Mouse (Mus musculus): Measurements from ENCODE around the gene Lrba. TPM values are rescaled to one million over a fixed set of nuclear protein-coding genes. Genes with fewer than 3 reads are reported as not detected.

Lrba gene
- total and polyA plus RNA-seq, 3 experiments: 9.7 to 24.3 (median 22.5) TPM

DNA sequence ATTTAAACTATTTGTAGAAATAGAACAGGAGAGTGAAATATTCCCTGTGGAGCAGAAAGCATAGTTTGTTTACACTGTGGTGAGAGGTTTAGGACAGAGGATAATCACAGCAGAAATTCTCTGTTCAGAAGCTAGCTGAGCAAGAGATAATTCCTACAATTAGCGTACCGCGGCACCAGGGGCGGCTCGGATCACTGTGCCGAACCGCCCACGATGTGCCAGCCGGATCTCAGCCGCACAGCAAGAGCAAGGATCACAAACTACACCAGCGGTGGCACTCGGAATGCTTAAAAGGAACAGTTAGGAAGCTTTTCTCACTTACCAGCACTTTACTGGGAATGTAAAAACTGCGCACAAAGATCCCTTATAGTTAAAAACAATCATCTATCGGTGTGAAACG lies 28.5 kb upstream of the Lrba start:
- Histone ChIP-seq H3K36me3 (ENCODE audit: control insufficient read depth, insufficient read depth, low read length) (no peaks in the 10 kb centered on the region), H3K4me3 (no peak overlapping the region), H3K79me2 (replicated peaks; ENCODE audit: control insufficient read depth, insufficient read depth, low read length) (no peaks in the 10 kb centered on the region), H3K9ac (ENCODE audit: low read depth, low read length) (no peak overlapping the region), H3K27me3 (ENCODE audit: control insufficient read depth, insufficient read depth, low read length) (no peaks in the 10 kb centered on the region), H3K27ac (no peak overlapping the region), H3K4me1 (ENCODE audit: control insufficient read depth, insufficient read depth, low read length) (no peaks in the 10 kb centered on the region)
- no peak for DNase-seq
- WGBS: 55% methylated on average over 15 of the region's 15 CpGs
- intact Hi-C loops (cut with DNase I): no loop called here
- TF ChIP-seq EP300 (IDR thresholded peaks at IDR 0.05; ENCODE audit: insufficient read depth, low read depth, low read length) (no peak), POLR2A (IDR thresholded peaks at IDR 0.05; ENCODE audit: insufficient read depth, low read depth, low read length) (no peak), CTCF (IDR thresholded peaks at IDR 0.05) (no peak)

- H3K9ac ChIP-seq (ENCODE audit: low read depth, low read length): no peak overlapping the region
- H3K36me3 ChIP-seq (ENCODE audit: control insufficient read depth, insufficient read depth, low read length): no peaks in the 10 kb centered on the region
- no peaks in the 10 kb centered on the region for H3K4me1 ChIP-seq (ENCODE audit: control insufficient read depth, insufficient read depth, low read length)
- TF ChIP-seq POLR2A (IDR thresholded peaks at IDR 0.05; ENCODE audit: insufficient read depth, low read depth, low read length) (no peak), EP300 (IDR thresholded peaks at IDR 0.05; ENCODE audit: insufficient read depth, low read depth, low read length) (no peak), CTCF (IDR thresholded peaks at IDR 0.05) (no peak)
- H3K4me3 ChIP-seq: no peak overlapping the region
- no peaks in the 10 kb centered on the region for H3K27me3 ChIP-seq (ENCODE audit: control insufficient read depth, insufficient read depth, low read length)
- WGBS: 46% methylated on average over 3 of the region's 3 CpGs
- no peak overlapping the region for H3K27ac ChIP-seq
- H3K79me2 ChIP-seq (replicated peaks; ENCODE audit: control insufficient read depth, insufficient read depth, low read length): no peaks in the 10 kb centered on the region
- intact Hi-C loops (cut with DNase I): no loop called here
- no peak for DNase-seq
These were observed 28.0 kb upstream of the Lrba start for GRCm38 (mm10) chr3:86196471-86196870.

DNA sequence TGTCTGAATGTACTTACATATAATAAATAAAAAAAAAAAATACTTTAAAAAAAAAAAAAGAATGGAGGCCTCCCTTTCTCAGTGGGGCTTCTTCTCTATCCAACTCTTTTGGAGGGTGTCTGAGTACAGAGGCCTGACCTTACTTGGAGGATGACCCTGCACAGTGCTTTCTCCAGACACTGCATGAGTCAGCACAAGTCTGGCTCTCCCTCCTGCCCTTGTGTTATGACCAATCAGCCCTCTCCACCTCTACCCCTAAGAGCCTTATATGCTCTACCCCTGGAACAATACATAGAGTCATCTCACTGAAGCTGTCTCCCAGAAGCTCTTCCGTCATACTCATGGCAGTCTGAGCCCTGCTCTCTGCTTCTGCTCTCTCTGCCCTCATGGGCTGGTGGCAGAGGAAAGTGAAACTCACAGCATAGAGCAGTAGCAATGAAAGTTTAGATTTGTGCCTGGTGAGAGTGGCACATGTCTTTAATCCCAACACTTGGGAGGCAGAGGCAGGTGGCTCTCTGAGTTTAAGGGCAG lies 22.8 kb upstream of the Lrba start:
- DNase-seq: no peak
- H3K36me3 ChIP-seq (ENCODE audit: control insufficient read depth, insufficient read depth, low read length): no peaks in the 10 kb centered on the region
- WGBS: 86% methylated on average over 1 of the region's 1 CpGs
- H3K4me3 ChIP-seq: no peak overlapping the region
- H3K4me1 ChIP-seq (ENCODE audit: control insufficient read depth, insufficient read depth, low read length): no peaks in the 10 kb centered on the region
- TF ChIP-seq CTCF (IDR thresholded peaks at IDR 0.05): no peak
- no peak for TF ChIP-seq POLR2A (IDR thresholded peaks at IDR 0.05; ENCODE audit: insufficient read depth, low read depth, low read length)
- TF ChIP-seq EP300 (IDR thresholded peaks at IDR 0.05; ENCODE audit: insufficient read depth, low read depth, low read length): no peak
- no peaks in the 10 kb centered on the region for H3K79me2 ChIP-seq (replicated peaks; ENCODE audit: control insufficient read depth, insufficient read depth, low read length)
- intact Hi-C loops (cut with DNase I): no loop called here
- H3K27me3 ChIP-seq (ENCODE audit: control insufficient read depth, insufficient read depth, low read length): no peaks in the 10 kb centered on the region
- no peak overlapping the region for H3K27ac ChIP-seq
- no peak overlapping the region for H3K9ac ChIP-seq (ENCODE audit: low read depth, low read length)

DNA sequence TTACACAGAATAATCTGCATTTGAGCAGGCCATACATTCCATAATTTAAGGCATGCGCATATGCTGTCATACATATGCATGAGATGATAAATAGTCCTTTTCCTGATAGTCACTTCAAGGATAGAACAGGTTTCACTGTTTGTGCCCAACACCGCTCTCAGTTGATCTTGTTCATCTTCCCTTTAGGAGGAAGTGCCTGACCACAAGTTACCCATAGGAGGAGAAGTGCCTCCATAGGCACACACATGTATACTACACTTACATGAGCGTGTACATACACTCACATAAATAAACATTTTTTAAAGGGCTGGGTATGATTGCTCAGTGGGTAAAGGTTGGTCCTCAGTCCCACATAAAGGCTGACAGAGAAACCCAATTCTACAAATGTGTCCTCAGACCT lies 22.0 kb upstream of the Lrba start:
- no peak for DNase-seq
- WGBS: 82% methylated on average over 3 of the region's 3 CpGs
- H3K79me2 ChIP-seq (replicated peaks; ENCODE audit: control insufficient read depth, insufficient read depth, low read length): no peaks in the 10 kb centered on the region
- H3K9ac ChIP-seq (ENCODE audit: low read depth, low read length): no peak overlapping the region
- intact Hi-C loops (cut with DNase I): no loop called here
- no peaks in the 10 kb centered on the region for H3K4me1 ChIP-seq (ENCODE audit: control insufficient read depth, insufficient read depth, low read length)
- no peak overlapping the region for H3K4me3 ChIP-seq
- TF ChIP-seq EP300 (IDR thresholded peaks at IDR 0.05; ENCODE audit: insufficient read depth, low read depth, low read length): no peak
- TF ChIP-seq CTCF (IDR thresholded peaks at IDR 0.05): no peak
- no peak for TF ChIP-seq POLR2A (IDR thresholded peaks at IDR 0.05; ENCODE audit: insufficient read depth, low read depth, low read length)
- no peak overlapping the region for H3K27ac ChIP-seq
- H3K27me3 ChIP-seq (ENCODE audit: control insufficient read depth, insufficient read depth, low read length): no peaks in the 10 kb centered on the region
- no peaks in the 10 kb centered on the region for H3K36me3 ChIP-seq (ENCODE audit: control insufficient read depth, insufficient read depth, low read length)

DNA sequence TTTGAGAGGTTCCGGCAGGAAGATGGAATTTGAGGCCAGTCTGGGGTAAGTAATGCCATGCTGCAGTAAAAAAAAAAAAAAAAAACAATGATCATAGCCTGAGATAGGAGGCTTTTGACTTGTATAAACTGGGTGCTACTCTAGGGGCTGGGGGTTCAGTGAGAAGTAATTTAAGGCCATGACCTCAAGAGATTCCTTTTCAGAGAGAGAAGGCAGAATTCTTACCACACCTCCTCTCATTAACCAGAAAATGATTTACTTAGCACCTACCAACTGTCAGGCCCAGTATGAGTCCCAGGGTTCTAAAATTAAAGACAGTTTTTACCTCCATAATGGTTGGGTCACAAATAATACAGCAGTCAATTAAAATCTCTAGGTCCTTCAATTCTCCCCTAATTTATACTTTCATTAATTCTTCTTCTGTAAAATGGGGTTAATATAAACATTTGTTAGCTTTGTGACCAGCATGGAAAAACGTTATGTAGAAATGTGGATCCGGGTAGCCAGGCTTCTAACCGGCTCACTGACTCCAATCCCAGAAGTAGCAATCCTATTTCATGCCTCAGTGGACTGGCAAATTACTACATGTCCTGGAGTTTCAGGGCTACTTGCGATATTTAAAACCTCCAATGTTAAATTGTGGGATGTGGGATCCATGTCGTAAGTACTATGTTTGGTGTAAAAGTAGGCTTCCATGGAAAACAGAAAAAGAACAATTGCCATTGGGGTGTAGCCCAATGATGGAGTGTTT lies 19.7 kb upstream of the Lrba start:
- no peaks in the 10 kb centered on the region for H3K27me3 ChIP-seq (ENCODE audit: control insufficient read depth, insufficient read depth, low read length)
- H3K4me1 ChIP-seq (ENCODE audit: control insufficient read depth, insufficient read depth, low read length): no peaks in the 10 kb centered on the region
- no peak for TF ChIP-seq CTCF (IDR thresholded peaks at IDR 0.05)
- TF ChIP-seq EP300 (IDR thresholded peaks at IDR 0.05; ENCODE audit: insufficient read depth, low read depth, low read length): no peak
- no peak for TF ChIP-seq POLR2A (IDR thresholded peaks at IDR 0.05; ENCODE audit: insufficient read depth, low read depth, low read length)
- no peak for DNase-seq
- WGBS: 89% methylated on average over 6 of the region's 6 CpGs
- no peaks in the 10 kb centered on the region for H3K36me3 ChIP-seq (ENCODE audit: control insufficient read depth, insufficient read depth, low read length)
- no peaks in the 10 kb centered on the region for H3K79me2 ChIP-seq (replicated peaks; ENCODE audit: control insufficient read depth, insufficient read depth, low read length)
- H3K27ac ChIP-seq: no peak overlapping the region
- no peak overlapping the region for H3K9ac ChIP-seq (ENCODE audit: low read depth, low read length)
- intact Hi-C loops (cut with DNase I): no loop called here
- H3K4me3 ChIP-seq: no peak overlapping the region

DNA sequence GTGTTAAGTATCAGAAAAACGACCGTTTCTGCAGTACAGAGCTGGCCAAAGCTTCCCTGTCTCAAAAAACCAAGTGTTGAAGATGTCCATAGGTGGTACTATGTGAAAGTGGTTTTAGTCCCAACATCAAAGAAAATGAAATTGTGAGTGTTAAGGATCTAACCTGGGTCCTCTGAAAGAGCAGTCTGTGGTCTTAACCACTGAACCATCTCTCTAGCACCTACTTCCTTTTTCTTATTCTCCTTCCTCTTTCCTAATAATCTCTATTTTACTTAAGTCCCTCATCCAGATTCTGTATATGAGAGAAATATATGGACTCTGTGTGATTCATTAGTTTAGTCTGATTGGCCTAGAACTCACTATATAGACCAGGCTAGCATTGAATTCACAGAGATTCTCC lies 17.9 kb upstream of the Lrba start:
- 72% methylated on average over 2 of the region's 2 CpGs for WGBS
- intact Hi-C loops (cut with DNase I): no loop called here
- DNase-seq: no peak

More for the DNA sequence above, 17.9 kb upstream of the Lrba start:
- Histone ChIP-seq H3K9ac (ENCODE audit: low read depth, low read length) (no peak overlapping the region), H3K36me3 (ENCODE audit: control insufficient read depth, insufficient read depth, low read length) (no peaks in the 10 kb centered on the region), H3K4me1 (ENCODE audit: control insufficient read depth, insufficient read depth, low read length) (no peaks in the 10 kb centered on the region), H3K79me2 (replicated peaks; ENCODE audit: control insufficient read depth, insufficient read depth, low read length) (no peaks in the 10 kb centered on the region), H3K27me3 (ENCODE audit: control insufficient read depth, insufficient read depth, low read length) (no peaks in the 10 kb centered on the region), H3K4me3 (no peak overlapping the region), H3K27ac (no peak overlapping the region)
- TF ChIP-seq CTCF (IDR thresholded peaks at IDR 0.05) (no peak), EP300 (IDR thresholded peaks at IDR 0.05; ENCODE audit: insufficient read depth, low read depth, low read length) (no peak), POLR2A (IDR thresholded peaks at IDR 0.05; ENCODE audit: insufficient read depth, low read depth, low read length) (no peak)
